Mouse (Mus musculus) MEL (cell line): Measurements from ENCODE around the gene Bcl6b. TPM values are rescaled to one million over a fixed set of nuclear protein-coding genes. Genes with fewer than 3 reads are reported as not detected.

Experiments used
- DNase-seq: peaks from one replicate; pipeline ENCODE4 v3.0.0; 2011; ENCODE audit warnings: low read depth, low spot score
- H3K27ac ChIP-seq: 2 replicates; pipeline ENCODE4 v1.5.1; 2012; ENCODE audit warnings: low read depth, mild to moderate bottlenecking, control low read depth, low read length, moderate library complexity; ENCODE audit not compliant: control insufficient read depth
- H3K27me3 ChIP-seq, 2 experiments: fragments of 150-350 bp in 1 of 2; sonication (generic) in 1 of 2; 2 replicates each; pipeline ENCODE4 v1.6.1; 2012; ENCODE audit warnings: low read length in 2 of 2, mild to moderate bottlenecking in 2 of 2, improper control_type of control experiment in 1 of 2, moderate library complexity in 1 of 2; ENCODE audit not compliant: insufficient read depth in 2 of 2, control insufficient read depth in 1 of 2
- H3K36me3 ChIP-seq, 2 experiments: 2 replicates each; pipeline ENCODE4 v1.6.1; 2012 to 2014; ENCODE audit warnings: low read length in 2 of 2, improper control_type of control experiment in 1 of 2, inconsistent platforms in 1 of 2, mild to moderate bottlenecking in 1 of 2; ENCODE audit not compliant: insufficient read depth in 2 of 2, control insufficient read depth in 1 of 2
- H3K4me1 ChIP-seq, 2 experiments: fragments of 150-350 bp in 1 of 2; sonication (generic) in 1 of 2; 2 replicates each; pipeline ENCODE4 v1.6.1; 2012; ENCODE audit warnings: low read length in 2 of 2, improper control_type of control experiment in 1 of 2, mild to moderate bottlenecking in 1 of 2; ENCODE audit not compliant: insufficient read depth in 2 of 2, control insufficient read depth in 1 of 2
- H3K4me3 ChIP-seq, 2 experiments: fragments of 150-350 bp in 1 of 2; sonication (generic) in 1 of 2; 2 replicates each; pipeline ENCODE4 v1.5.1; 2012; ENCODE audit warnings: low read depth in 2 of 2, low read length in 2 of 2, mild to moderate bottlenecking in 2 of 2, moderate library complexity in 2 of 2, control low read depth in 1 of 2, improper control_type of control experiment in 1 of 2; ENCODE audit not compliant: control insufficient read depth in 1 of 2, insufficient read depth in 1 of 2
- H3K79me2 ChIP-seq: 2 replicates; pipeline ENCODE4 v1.6.1; 2012; ENCODE audit warnings: mild to moderate bottlenecking, low read length, moderate library complexity; ENCODE audit not compliant: control insufficient read depth, poor library complexity, insufficient read depth
- H3K9ac ChIP-seq: 2 replicates; pipeline ENCODE4 v1.6.1; 2012; ENCODE audit warnings: low read depth, mild to moderate bottlenecking, control low read depth, low read length, moderate library complexity; ENCODE audit not compliant: control insufficient read depth, poor library complexity, severe bottlenecking
- H3K9me3 ChIP-seq: fragments of 150-350 bp; sonication (generic); replicated peaks from 2 replicates; pipeline ENCODE4 v1.6.1; 2012; ENCODE audit warnings: mild to moderate bottlenecking, low read length, improper control_type of control experiment, moderate library complexity; ENCODE audit not compliant: insufficient read depth
- BHLHE40 ChIP-seq: IDR thresholded peaks from 2 replicates; pipeline ENCODE4 v1.6.1; 2012; ENCODE audit warnings: low read depth, mild to moderate bottlenecking, inconsistent platforms, low read length, improper control_type of control experiment, borderline replicate concordance
- CHD1 ChIP-seq: IDR thresholded peaks from 2 replicates; pipeline ENCODE4 v1.6.1; 2012; ENCODE audit warnings: low read depth, mild to moderate bottlenecking, inconsistent platforms, low read length, improper control_type of control experiment
- ELF1 ChIP-seq: IDR thresholded peaks from 2 replicates; pipeline ENCODE4 v1.6.1; 2014; ENCODE audit warnings: low read depth, mild to moderate bottlenecking, inconsistent platforms, low read length, improper control_type of control experiment, moderate library complexity
- ETS1 ChIP-seq: IDR thresholded peaks from 2 replicates; pipeline ENCODE4 v1.6.1; 2012; ENCODE audit warnings: low read depth, mild to moderate bottlenecking, inconsistent platforms, low read length, improper control_type of control experiment, moderate library complexity
- GATA1 ChIP-seq: IDR thresholded peaks from 2 replicates; pipeline ENCODE4 v1.6.1; 2011; ENCODE audit warnings: low read depth, low read length, improper control_type of control experiment
- HCFC1 ChIP-seq: IDR thresholded peaks from 2 replicates; pipeline ENCODE4 v1.6.1; 2012; ENCODE audit warnings: low read depth, mild to moderate bottlenecking, inconsistent platforms, low read length, improper control_type of control experiment, moderate library complexity
- KAT2A ChIP-seq: conservative IDR thresholded peaks from 2 replicates; pipeline ENCODE4 v1.6.1; 2012; ENCODE audit warnings: low read depth, low read length, improper control_type of control experiment, inconsistent platforms
- MAX ChIP-seq: IDR thresholded peaks from 2 replicates; pipeline ENCODE4 v1.6.1; 2011; ENCODE audit warnings: low read length, improper control_type of control experiment
- MEF2A ChIP-seq: IDR thresholded peaks from 2 replicates; pipeline ENCODE4 v1.6.1; 2014; ENCODE audit warnings: low read depth, mild to moderate bottlenecking, inconsistent platforms, low read length, improper control_type of control experiment; ENCODE audit not compliant: poor library complexity, insufficient replicate concordance, severe bottlenecking; ENCODE audit errors: extremely low read depth
- MXI1 ChIP-seq: IDR thresholded peaks from 2 replicates; pipeline ENCODE4 v1.6.1; 2011; ENCODE audit warnings: mild to moderate bottlenecking, low read depth, low read length, improper control_type of control experiment
- MYB ChIP-seq: IDR thresholded peaks from 2 replicates; pipeline ENCODE4 v1.6.1; 2011; ENCODE audit warnings: mild to moderate bottlenecking, low read depth, low read length, improper control_type of control experiment
- MYC ChIP-seq: IDR thresholded peaks from 2 replicates; pipeline ENCODE4 v1.6.1; 2011; ENCODE audit warnings: low read depth, mild to moderate bottlenecking, low read length, improper control_type of control experiment, moderate library complexity
- NELFE ChIP-seq: IDR thresholded peaks from 2 replicates; pipeline ENCODE4 v1.6.1; 2011; ENCODE audit warnings: low read depth, low read length, improper control_type of control experiment
- NRF1 ChIP-seq: IDR thresholded peaks from 2 replicates; pipeline ENCODE4 v1.6.1; 2014; ENCODE audit warnings: low read depth, mild to moderate bottlenecking, inconsistent platforms, low read length, improper control_type of control experiment, moderate library complexity; ENCODE audit not compliant: poor library complexity, insufficient read depth, severe bottlenecking
- POLR2A ChIP-seq, 2 experiments: IDR thresholded peaks; 2 replicates each; pipeline ENCODE4 v1.6.1; 2011 to 2012; ENCODE audit warnings: low read length in 2 of 2, mild to moderate bottlenecking in 2 of 2, control low read depth in 1 of 2, improper control_type of control experiment in 1 of 2, low read depth in 1 of 2, moderate library complexity in 1 of 2; ENCODE audit not compliant: control insufficient read depth in 1 of 2, insufficient read depth in 1 of 2, poor library complexity in 1 of 2
- POLR2AphosphoS2 ChIP-seq: IDR thresholded peaks from 2 replicates; pipeline ENCODE4 v1.6.1; 2011; ENCODE audit warnings: low read length, improper control_type of control experiment
- RCOR1 ChIP-seq: IDR thresholded peaks from 2 replicates; pipeline ENCODE4 v1.6.1; 2012; ENCODE audit warnings: low read depth, mild to moderate bottlenecking, inconsistent platforms, low read length, improper control_type of control experiment
- SIN3A ChIP-seq: IDR thresholded peaks from 2 replicates; pipeline ENCODE4 v1.6.1; 2012; ENCODE audit warnings: low read length, improper control_type of control experiment, inconsistent platforms
- SMC3 ChIP-seq: IDR thresholded peaks from 2 replicates; pipeline ENCODE4 v1.6.1; 2011; ENCODE audit warnings: low read depth, low read length, improper control_type of control experiment
- TBP ChIP-seq: IDR thresholded peaks from 2 replicates; pipeline ENCODE4 v1.8.0; 2011; ENCODE audit warnings: low read depth, low read length, improper control_type of control experiment
- TCF12 ChIP-seq: IDR thresholded peaks from 2 replicates; pipeline ENCODE4 v1.6.1; 2014; ENCODE audit warnings: low read depth, mild to moderate bottlenecking, inconsistent platforms, low read length, improper control_type of control experiment, moderate library complexity
- UBTF ChIP-seq: IDR thresholded peaks from 2 replicates; pipeline ENCODE4 v1.6.1; 2012; ENCODE audit warnings: low read depth, mild to moderate bottlenecking, inconsistent platforms, low read length, improper control_type of control experiment, moderate library complexity, borderline replicate concordance; ENCODE audit not compliant: insufficient read depth
- USF1 ChIP-seq: IDR thresholded peaks from 2 replicates; pipeline ENCODE4 v1.6.1; 2014; ENCODE audit warnings: low read depth, mild to moderate bottlenecking, inconsistent platforms, low read length, improper control_type of control experiment, moderate library complexity
- USF2 ChIP-seq, 2 experiments: IDR thresholded peaks; 2 replicates each; pipeline ENCODE4 v1.6.1; 2011 to 2012; ENCODE audit warnings: improper control_type of control experiment in 2 of 2, low read length in 2 of 2, borderline replicate concordance in 1 of 2, inconsistent platforms in 1 of 2, low read depth in 1 of 2, mild to moderate bottlenecking in 1 of 2; ENCODE audit not compliant: insufficient read depth in 1 of 2
- polyA plus RNA-seq, 2 experiments: library from polyadenylated mRNA; stranded (reverse) in 1 of 2; unstranded in 1 of 2; fragments of >175 nt in 1 of 2; fragments of >200 nt in 1 of 2; gene quantifications; 2 replicates each; pipeline versions ENCODE4 v1.2.1 to v1.2.4; 2012; ENCODE audit warnings: low replicate concordance in 2 of 2, low read depth in 1 of 2; ENCODE audit not compliant: insufficient read length in 2 of 2, insufficient read depth in 1 of 2, missing spikeins in 1 of 2
- total RNA-seq: library from RNA; depleted of rRNA; stranded (reverse); fragments of 300-350 nt; gene quantifications from 2 replicates; pipeline ENCODE4 v1.2.3, GENCODE M21; 2012

Gene Bcl6b
- total and polyA plus RNA-seq, 3 experiments, result not detected

GRCm38 (mm10) chr11:70239541-70240279 lies 10.1 kb upstream of the Bcl6b start, which contains the start of the genes Gm21988 and Rnasek:
Gm21988 (minus strand) TSS chr11:70239830.
Rnasek (minus strand) TSS chr11:70239842.
- peak; percentile 94 for DNase-seq
- Histone ChIP-seq H3K4me3 (peak within 1 kb of the TSS; percentile 87 to 92), H3K9ac (peak within 1 kb of the TSS; percentile 82), H3K27me3 (peaks cover 0 to 2% of the 10 kb centered on the region in 2 experiments; a peak in 1 of 4 replicates), H3K9me3 (no peaks in the 10 kb centered on the region), H3K79me2 (peaks cover 17% of the 10 kb centered on the region), H3K36me3 (peaks cover 0 to 6% of the 10 kb centered on the region in 2 experiments; a peak in 1 of 4 replicates), H3K27ac (peak within 1 kb of the TSS; percentile 93), H3K4me1 (peaks cover 0 to 7% of the 10 kb centered on the region in 2 experiments; a peak in 3 of 4 replicates)
- TF ChIP-seq SMC3, result no peak
- peak; percentile 74 for TF ChIP-seq NELFE
- peak; percentile 100 for TF ChIP-seq SIN3A
- TF ChIP-seq USF1, result peak; percentile 97
- peak; percentile 82 for TF ChIP-seq ELF1
- peak; percentile 97 to 99 for TF ChIP-seq USF2 (IDR thresholded peaks at IDR 0.05; ENCODE audit: borderline replicate concordance in 1 of 2, insufficient read depth in 1 of 2, low read depth in 1 of 2, low read length in 2 of 2)
- no peak for TF ChIP-seq UBTF
- TF ChIP-seq RCOR1, result no peak
- peak; percentile 51; the same call in 1 of the 2 replicates for TF ChIP-seq KAT2A
- 0 out of 2 replicates have a peak, but pooled peaks have one; percentile 28 for TF ChIP-seq MYC
- peak; percentile 95 for TF ChIP-seq MAX
- peak; percentile 85 for TF ChIP-seq HCFC1
- TF ChIP-seq BHLHE40, result peak; percentile 83
- TF ChIP-seq MEF2A, result no peak
- TF ChIP-seq POLR2A (IDR thresholded peaks at IDR 0.05; ENCODE audit: control insufficient read depth in 1 of 2, insufficient read depth in 1 of 2, low read depth in 1 of 2, low read length in 2 of 2, poor library complexity in 1 of 2), result peak; percentile 69 to 85; a peak in 3 of 4 replicates
- peak; percentile 58 for TF ChIP-seq MXI1
- peak; percentile 81 for TF ChIP-seq POLR2AphosphoS2
- peak; percentile 100 for TF ChIP-seq CHD1
- peak; percentile 71 for TF ChIP-seq ETS1
- peak; percentile 66; the same call in 1 of the 2 replicates for TF ChIP-seq GATA1
- peak; percentile 91 for TF ChIP-seq TBP
- peak; percentile 56; the same call in 1 of the 2 replicates for TF ChIP-seq NRF1
- no peak for TF ChIP-seq MYB
- peak; percentile 53 for TF ChIP-seq TCF12
